Comparison of ENCODE assay signal across 20 mouse cellular contexts in genomic region chr19:56190222-56190621, GRCm38 (mm10).
A peak's percentile ranks its signal among the peaks of the same experiment; 100 is the strongest.
DNase-seq lines count a peak whose midpoint lies in the region; ATAC-seq and TF ChIP-seq lines count a peak whose summit lies in the region.
"Had no signal": no experiment of that assay in that cellular context is flagged by ENCODE, and none has a peak within 500 bp of the region (broad histone marks: within the 10 kb centered on the region; RNA-seq: fewer than 3 reads in every experiment).

No protein-coding gene starts in this region.

- H3K4me1 ChIP-seq in hindbrain, postnatal 0 days (ENCODE audit: insufficient read depth, low read length): no peaks in the 10 kb centered on the region; the same call in 1 of the 2 replicates
- peaks cover 11% of the 10 kb centered on the region for H3K4me1 ChIP-seq in hindbrain, embryonic 12.5 days
- H3K4me1 ChIP-seq in forebrain, embryonic 13.5 days: peaks cover 20% of the 10 kb centered on the region
- H3K4me1 ChIP-seq in limb, embryonic 10.5 days: peaks cover 42% of the 10 kb centered on the region
- no peaks in the 10 kb centered on the region for H3K4me1 ChIP-seq in midbrain, postnatal 0 days (ENCODE audit: insufficient read depth, low read length)
- H3K4me1 ChIP-seq: heart, embryonic 15.5 days had no signal

- H3K27me3 ChIP-seq in hindbrain, postnatal 0 days (ENCODE audit: insufficient read depth, low read length): no peaks in the 10 kb centered on the region
- peaks cover 2% of the 10 kb centered on the region; the same call in 1 of the 2 replicates for H3K27me3 ChIP-seq in hindbrain, embryonic 12.5 days
- H3K27me3 ChIP-seq in forebrain, embryonic 13.5 days: peaks cover 87% of the 10 kb centered on the region
- 0 out of 2 replicates have a peak, but pooled peaks cover 4% of the 10 kb centered on the region for H3K27me3 ChIP-seq in limb, embryonic 10.5 days (ENCODE audit: low read depth, poor library complexity, severe bottlenecking)
- no peaks in the 10 kb centered on the region for H3K27me3 ChIP-seq in midbrain, postnatal 0 days (ENCODE audit: insufficient read depth, low read length)
- H3K27me3 ChIP-seq: heart, embryonic 15.5 days; liver, embryonic 13.5 days had no signal

- intact Hi-C loops in gastrocnemius, postnatal 36 days (cut with DNase I): no loop called here

- H3K4me3 ChIP-seq in hindbrain, postnatal 0 days (ENCODE audit: low read length): no peak overlapping the region
- H3K4me3 ChIP-seq in hindbrain, embryonic 12.5 days: no peak overlapping the region
- H3K4me3 ChIP-seq in forebrain, embryonic 13.5 days: no peak overlapping the region
- no peak overlapping the region for H3K4me3 ChIP-seq in limb, embryonic 10.5 days
- no peak overlapping the region for H3K4me3 ChIP-seq in midbrain, postnatal 0 days (ENCODE audit: low read depth, low read length)
- H3K4me3 ChIP-seq: heart, embryonic 15.5 days; limb, embryonic 12.5 days; liver, embryonic 13.5 days had no signal

- TF ChIP-seq CTCF in hindbrain, postnatal 0 days (IDR thresholded peaks at IDR 0.05; ENCODE audit: low read depth): no peak
- TF ChIP-seq CTCF in midbrain, postnatal 0 days (IDR thresholded peaks at IDR 0.05): no peak

- H3K36me3 ChIP-seq in hindbrain, postnatal 0 days (ENCODE audit: insufficient read depth, low read length): no peaks in the 10 kb centered on the region
- H3K36me3 ChIP-seq in hindbrain, embryonic 12.5 days: no peaks in the 10 kb centered on the region
- H3K36me3 ChIP-seq in forebrain, embryonic 13.5 days (ENCODE audit: poor library complexity, severe bottlenecking): no peaks in the 10 kb centered on the region
- no peaks in the 10 kb centered on the region for H3K36me3 ChIP-seq in limb, embryonic 10.5 days
- no peaks in the 10 kb centered on the region for H3K36me3 ChIP-seq in midbrain, postnatal 0 days (ENCODE audit: insufficient read depth, low read length)
- H3K36me3 ChIP-seq: heart, embryonic 15.5 days; limb, embryonic 12.5 days; liver, embryonic 13.5 days had no signal

- no peaks in the 10 kb centered on the region for H3K9me3 ChIP-seq in hindbrain, postnatal 0 days (ENCODE audit: low read length)
- no peaks in the 10 kb centered on the region for H3K9me3 ChIP-seq in hindbrain, embryonic 12.5 days (replicated peaks)
- H3K9me3 ChIP-seq in forebrain, embryonic 13.5 days (replicated peaks): no peaks in the 10 kb centered on the region
- H3K9me3 ChIP-seq in limb, embryonic 10.5 days (replicated peaks): no peaks in the 10 kb centered on the region
- H3K9me3 ChIP-seq in midbrain, postnatal 0 days (ENCODE audit: low read length): no peaks in the 10 kb centered on the region
- H3K9me3 ChIP-seq: heart, embryonic 15.5 days; limb, embryonic 12.5 days; liver, embryonic 13.5 days had no signal

- no peak overlapping the region for H3K4me2 ChIP-seq in hindbrain, postnatal 0 days (ENCODE audit: low read depth, low read length)
- no peak overlapping the region for H3K4me2 ChIP-seq in hindbrain, embryonic 12.5 days (replicated peaks)
- H3K4me2 ChIP-seq in forebrain, embryonic 13.5 days: no peak overlapping the region
- no peak overlapping the region for H3K4me2 ChIP-seq in midbrain, postnatal 0 days (ENCODE audit: low read depth, low read length, poor library complexity, severe bottlenecking)
- H3K4me2 ChIP-seq: heart, embryonic 15.5 days; limb, embryonic 12.5 days; liver, embryonic 13.5 days; lung, embryonic 14.5 days had no signal

- 19% methylated on average over 3 of the region's 3 CpGs for whole genome bisulfite sequencing in hindbrain, postnatal 0 days
- WGBS in hindbrain, embryonic 12.5 days: 31% methylated on average over 3 of the region's 3 CpGs
- 3% methylated on average over 3 of the region's 3 CpGs for WGBS in forebrain, embryonic 13.5 days
- WGBS in limb, embryonic 10.5 days: 23% methylated on average over 3 of the region's 3 CpGs
- 29% methylated on average over 3 of the region's 3 CpGs for WGBS in midbrain, postnatal 0 days

- no peak overlapping the region for H3K9ac ChIP-seq in hindbrain, postnatal 0 days (replicated peaks; ENCODE audit: low read length)
- H3K9ac ChIP-seq in hindbrain, embryonic 12.5 days: no peak overlapping the region
- no peak overlapping the region for H3K9ac ChIP-seq in forebrain, embryonic 13.5 days
- no peak overlapping the region for H3K9ac ChIP-seq in midbrain, postnatal 0 days (replicated peaks; ENCODE audit: low read length, poor library complexity, severe bottlenecking)
- H3K9ac ChIP-seq: heart, embryonic 15.5 days; limb, embryonic 12.5 days; liver, embryonic 13.5 days; lung, embryonic 14.5 days had no signal

- no peak overlapping the region for H3K27ac ChIP-seq in hindbrain, postnatal 0 days
- no peak overlapping the region for H3K27ac ChIP-seq in hindbrain, embryonic 12.5 days
- H3K27ac ChIP-seq in forebrain, embryonic 13.5 days: 0 out of 2 replicates have a peak overlapping the region, but pooled peaks have one; percentile 7
- H3K27ac ChIP-seq in limb, embryonic 10.5 days: peak overlapping the region; percentile 61
- no peak overlapping the region for H3K27ac ChIP-seq in midbrain, postnatal 0 days (ENCODE audit: low read depth, low read length)
- H3K27ac ChIP-seq: heart, embryonic 15.5 days; limb, embryonic 12.5 days; liver, embryonic 13.5 days had no signal

- peak; percentile 45 for DNase-seq in hindbrain, postnatal 0 days (ENCODE audit: low spot score)
- no peak for DNase-seq in limb, embryonic 10.5 days (ENCODE audit: low spot score)
- peak; percentile 59 for DNase-seq in midbrain, postnatal 0 days (ENCODE audit: low spot score)
- no peak for DNase-seq in gastrocnemius, postnatal 36 days
- no peak for DNase-seq in layer of hippocampus, adult 9-11 months
- no peak for DNase-seq in cerebellum, adult 9-11 months
- DNase-seq: adrenal gland, adult 2 months; cerebellum, adult 9-10 months; heart, postnatal 4 days; kidney, adult 9 months; kidney, postnatal 25 days; liver, embryonic 13.5 days; lung, embryonic 14.5 days; lung, postnatal 36 days; right cerebral cortex, adult 18-20 months; thymus, adult 2 months had no signal

- ATAC-seq in hindbrain, postnatal 0 days: no peak
- ATAC-seq in hindbrain, embryonic 12.5 days (ENCODE audit: low FRiP score): no peak
- peak; percentile 51; the same call in 1 of the 2 replicates for ATAC-seq in forebrain, embryonic 13.5 days
- no peak for ATAC-seq in midbrain, postnatal 0 days (ENCODE audit: low FRiP score)

Comparison
In these comparisons a context has a peak if more than half of its experiments do, and no peak if none do; other contexts are left out.
1. DNase-seq: peak in hindbrain, postnatal 0 days (single experiment) and midbrain, postnatal 0 days (single experiment); none in limb, embryonic 10.5 days (single experiment), gastrocnemius, postnatal 36 days (0 of 2), layer of hippocampus, adult 9-11 months (single experiment) and cerebellum, adult 9-11 months (single experiment).
2. H3K27ac ChIP-seq: peak in forebrain, embryonic 13.5 days (single experiment) and limb, embryonic 10.5 days (single experiment); none in hindbrain, postnatal 0 days (single experiment), hindbrain, embryonic 12.5 days (single experiment) and midbrain, postnatal 0 days (single experiment).